Mouse (Mus musculus): ENCODE data around the gene Nfkb1. TPM values are rescaled to one million over a fixed set of nuclear protein-coding genes. Genes with fewer than 3 reads are reported as not detected.
A peak's percentile ranks its signal among the peaks of the same experiment; 100 is the strongest.

Nfkb1 gene
- polyA plus RNA-seq, 1 experiment from 2014 or later, result 7.2 TPM

- Histone ChIP-seq H3K36me3 (peaks cover 53% of the 10 kb centered on the region), H3K4me2 (replicated peaks) (no peak overlapping the region), H3K4me3 (replicated peaks) (no peak overlapping the region), H3K9ac (replicated peaks) (no peak overlapping the region), H3K27ac (no peak overlapping the region), H3K4me1 (replicated peaks) (0 out of 2 replicates have a peak, but pooled peaks cover 7% of the 10 kb centered on the region), H3K27me3 (no peaks in the 10 kb centered on the region), H3K9me3 (no peaks in the 10 kb centered on the region)
- WGBS, result 81% methylated on average over 3 of the region's 3 CpGs
- ATAC-seq, result no peak
These were observed 77.0 kb downstream of the Nfkb1 start for GRCm38 (mm10) chr3:135614376-135614775.

GRCm38 (mm10) chr3:135610221-135610620, 81.1 kb downstream of the Nfkb1 start:
- H3K4me1 ChIP-seq (replicated peaks), result 0 out of 2 replicates have a peak, but pooled peaks cover 7% of the 10 kb centered on the region
- H3K27ac ChIP-seq, result 0 out of 2 replicates have a peak overlapping the region, but pooled peaks have one; percentile 3
- 31% methylated on average over 3 of the region's 3 CpGs for WGBS
- no peak overlapping the region for H3K4me2 ChIP-seq (replicated peaks)
- no peaks in the 10 kb centered on the region for H3K27me3 ChIP-seq
- ATAC-seq, result peak; percentile 79
- no peak overlapping the region for H3K9ac ChIP-seq (replicated peaks)
- H3K36me3 ChIP-seq, result peaks cover 37% of the 10 kb centered on the region
- H3K9me3 ChIP-seq, result no peaks in the 10 kb centered on the region
- H3K4me3 ChIP-seq (replicated peaks), result no peak overlapping the region

GRCm38 (mm10) chr3:135607660-135608473, 83.5 kb downstream of the Nfkb1 start:
- 91% methylated on average over 24 of the region's 24 CpGs for WGBS
- no peak overlapping the region for H3K4me2 ChIP-seq (replicated peaks)
- peaks cover 40% of the 10 kb centered on the region for H3K36me3 ChIP-seq
- no peak overlapping the region for H3K9ac ChIP-seq (replicated peaks)
- no peaks in the 10 kb centered on the region for H3K27me3 ChIP-seq
- 0 out of 2 replicates have a peak, but pooled peaks cover 7% of the 10 kb centered on the region for H3K4me1 ChIP-seq (replicated peaks)
- no peaks in the 10 kb centered on the region for H3K9me3 ChIP-seq
- H3K4me3 ChIP-seq (replicated peaks), result no peak overlapping the region
- ATAC-seq, result no peak
- H3K27ac ChIP-seq, result no peak overlapping the region

GRCm38 (mm10) chr3:135607021-135607420, 84.3 kb downstream of the Nfkb1 start:
- Histone ChIP-seq H3K4me1 (replicated peaks) (0 out of 2 replicates have a peak, but pooled peaks cover 7% of the 10 kb centered on the region), H3K9ac (replicated peaks) (no peak overlapping the region), H3K27ac (no peak overlapping the region), H3K27me3 (no peaks in the 10 kb centered on the region), H3K4me2 (replicated peaks) (no peak overlapping the region), H3K36me3 (peaks cover 36% of the 10 kb centered on the region), H3K9me3 (no peaks in the 10 kb centered on the region), H3K4me3 (replicated peaks) (no peak overlapping the region)
- no peak for ATAC-seq
- WGBS, result 96% methylated on average over 9 of the region's 9 CpGs

GRCm38 (mm10) chr3:135606592-135606991, 84.8 kb downstream of the Nfkb1 start:
- no peak overlapping the region for H3K4me2 ChIP-seq (replicated peaks)
- 0 out of 2 replicates have a peak, but pooled peaks cover 7% of the 10 kb centered on the region for H3K4me1 ChIP-seq (replicated peaks)
- 90% methylated on average over 8 of the region's 8 CpGs for WGBS
- peak; percentile 21; the same call in 1 of the 2 replicates for ATAC-seq
- H3K27ac ChIP-seq, result no peak overlapping the region
- no peak overlapping the region for H3K9ac ChIP-seq (replicated peaks)
- H3K9me3 ChIP-seq, result no peaks in the 10 kb centered on the region
- no peak overlapping the region for H3K4me3 ChIP-seq (replicated peaks)
- peaks cover 36% of the 10 kb centered on the region for H3K36me3 ChIP-seq
- H3K27me3 ChIP-seq, result no peaks in the 10 kb centered on the region

- Histone ChIP-seq H3K27ac (no peak overlapping the region), H3K4me2 (replicated peaks) (no peak overlapping the region), H3K9me3 (no peaks in the 10 kb centered on the region), H3K9ac (replicated peaks) (no peak overlapping the region), H3K36me3 (peaks cover 39% of the 10 kb centered on the region), H3K4me3 (replicated peaks) (no peak overlapping the region), H3K4me1 (replicated peaks) (0 out of 2 replicates have a peak, but pooled peaks cover 4% of the 10 kb centered on the region), H3K27me3 (no peaks in the 10 kb centered on the region)
- no peak for ATAC-seq
- WGBS, result 77% methylated on average over 4 of the region's 4 CpGs
These were observed 85.9 kb downstream of the Nfkb1 start for GRCm38 (mm10) chr3:135605474-135605873.

GRCm38 (mm10) chr3:135604626-135605417, 86.5 kb downstream of the Nfkb1 start:
- ATAC-seq, result no peak
- Histone ChIP-seq H3K36me3 (peaks cover 43% of the 10 kb centered on the region), H3K4me2 (replicated peaks) (no peak overlapping the region), H3K4me3 (replicated peaks) (no peak overlapping the region), H3K27ac (no peak overlapping the region), H3K9ac (replicated peaks) (no peak overlapping the region), H3K4me1 (replicated peaks) (no peaks in the 10 kb centered on the region), H3K9me3 (no peaks in the 10 kb centered on the region), H3K27me3 (no peaks in the 10 kb centered on the region)
- WGBS, result 92% methylated on average over 10 of the region's 10 CpGs

- 82% methylated on average over 10 of the region's 10 CpGs for WGBS
- Histone ChIP-seq H3K9ac (replicated peaks) (no peak overlapping the region), H3K4me1 (replicated peaks) (no peaks in the 10 kb centered on the region), H3K4me3 (replicated peaks) (no peak overlapping the region), H3K9me3 (no peaks in the 10 kb centered on the region), H3K27ac (no peak overlapping the region), H3K36me3 (peaks cover 41% of the 10 kb centered on the region), H3K4me2 (replicated peaks) (no peak overlapping the region), H3K27me3 (no peaks in the 10 kb centered on the region)
- ATAC-seq, result no peak
These were observed 88.6 kb downstream of the Nfkb1 start for GRCm38 (mm10) chr3:135602731-135603130.

- no peak overlapping the region for H3K27ac ChIP-seq
- ATAC-seq, result no peak
- 92% methylated on average over 3 of the region's 3 CpGs for WGBS
- no peak overlapping the region for H3K4me2 ChIP-seq (replicated peaks)
- H3K4me1 ChIP-seq (replicated peaks), result no peaks in the 10 kb centered on the region
- H3K36me3 ChIP-seq, result peaks cover 44% of the 10 kb centered on the region
- H3K9me3 ChIP-seq, result no peaks in the 10 kb centered on the region
- H3K27me3 ChIP-seq, result no peaks in the 10 kb centered on the region
- no peak overlapping the region for H3K9ac ChIP-seq (replicated peaks)
- no peak overlapping the region for H3K4me3 ChIP-seq (replicated peaks)
These were observed 93.0 kb downstream of the Nfkb1 start for GRCm38 (mm10) chr3:135598355-135598754.

- no peak for ATAC-seq
- no peak overlapping the region for H3K27ac ChIP-seq
- no peaks in the 10 kb centered on the region for H3K9me3 ChIP-seq
- no peak overlapping the region for H3K4me2 ChIP-seq (replicated peaks)
- H3K9ac ChIP-seq (replicated peaks), result no peak overlapping the region
- no peaks in the 10 kb centered on the region for H3K27me3 ChIP-seq
- no peak overlapping the region for H3K4me3 ChIP-seq (replicated peaks)
- 0 out of 2 replicates have a peak, but pooled peaks cover 3% of the 10 kb centered on the region for H3K4me1 ChIP-seq (replicated peaks)
- peaks cover 46% of the 10 kb centered on the region for H3K36me3 ChIP-seq
- WGBS, result 46% methylated on average over 4 of the region's 4 CpGs
These were observed 94.3 kb downstream of the Nfkb1 start for GRCm38 (mm10) chr3:135597014-135597413.

- Histone ChIP-seq H3K36me3 (peaks cover 44% of the 10 kb centered on the region), H3K4me2 (replicated peaks) (no peak overlapping the region), H3K4me3 (replicated peaks) (no peak overlapping the region), H3K27ac (no peak overlapping the region), H3K9me3 (no peaks in the 10 kb centered on the region), H3K4me1 (replicated peaks) (0 out of 2 replicates have a peak, but pooled peaks cover 3% of the 10 kb centered on the region), H3K9ac (replicated peaks) (no peak overlapping the region), H3K27me3 (no peaks in the 10 kb centered on the region)
- ATAC-seq, result peak; percentile 12; the same call in 1 of the 2 replicates
- WGBS, result 81% methylated on average over 21 of the region's 21 CpGs
These were observed 97.0 kb downstream of the Nfkb1 start for GRCm38 (mm10) chr3:135594238-135594917.

Data from midbrain, embryonic 13.5 days (tissue).